Mouse (Mus musculus) ovary, adult 18-20 months (tissue): ENCODE data around the gene Apoa2.

Experiments
- DNase-seq: peaks from one replicate; pipeline ENCODE4 v3.0.0; 2022; ENCODE audit warnings: low spot score, mixed read lengths

Apoa2 gene

DNA sequence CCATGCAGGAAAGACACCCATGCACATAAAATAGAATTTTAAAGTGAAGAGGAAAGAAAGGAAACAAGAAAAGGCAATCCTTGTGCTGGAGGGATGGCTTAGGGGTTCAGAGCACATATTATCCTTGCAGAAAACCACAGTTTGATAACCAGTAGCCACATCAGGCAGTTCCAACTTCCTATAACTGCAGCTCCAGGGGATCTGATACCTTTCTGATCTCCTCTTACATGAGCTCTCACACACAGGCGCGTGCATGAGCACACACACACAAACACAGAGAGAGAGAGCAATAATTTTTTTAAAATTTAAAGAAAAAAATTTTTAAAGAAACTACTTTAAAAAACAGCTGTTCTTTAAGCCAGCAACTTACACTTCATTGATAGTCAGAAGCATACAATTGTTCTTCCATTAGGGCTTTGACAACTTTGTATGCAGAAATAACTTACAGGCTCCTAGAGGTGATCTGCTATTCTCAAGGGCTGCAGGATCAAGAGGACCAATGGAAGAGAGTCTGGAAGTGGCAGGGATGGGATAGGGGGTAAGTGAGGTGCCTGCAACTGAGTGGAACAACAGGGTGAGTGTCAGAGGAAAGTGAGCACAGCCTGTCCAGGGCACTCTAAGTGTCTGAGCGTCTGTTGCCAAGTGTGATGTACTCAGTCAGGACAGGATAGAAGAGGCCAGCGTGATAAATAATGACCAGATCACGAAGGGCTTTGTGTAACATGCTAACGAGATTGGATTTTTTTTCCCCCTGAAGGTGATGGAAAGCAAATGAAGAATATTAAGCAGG is 19.0 kb upstream of the Apoa2 start:
- DNase-seq = no peak

DNA sequence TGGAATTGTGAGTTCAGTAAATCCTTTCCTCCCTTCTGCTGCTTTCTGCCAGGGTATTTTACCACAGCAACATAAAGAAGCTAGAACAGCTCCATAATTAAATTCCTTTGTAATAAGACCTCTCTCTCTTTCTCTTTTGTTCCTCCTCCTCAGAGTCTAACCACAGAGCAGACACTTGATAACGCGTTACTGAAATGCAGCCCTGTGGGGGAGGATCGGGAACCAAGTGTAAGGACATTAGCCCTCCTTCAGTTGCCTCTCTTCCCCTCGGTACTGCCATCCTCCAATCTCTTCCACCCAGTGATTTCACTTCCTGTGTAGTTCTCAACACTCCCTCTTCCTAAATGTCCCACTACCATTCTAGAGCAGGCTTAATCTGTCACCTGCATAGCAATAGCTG is 15.4 kb upstream of the Apoa2 start:
- no peak for DNase-seq

DNA sequence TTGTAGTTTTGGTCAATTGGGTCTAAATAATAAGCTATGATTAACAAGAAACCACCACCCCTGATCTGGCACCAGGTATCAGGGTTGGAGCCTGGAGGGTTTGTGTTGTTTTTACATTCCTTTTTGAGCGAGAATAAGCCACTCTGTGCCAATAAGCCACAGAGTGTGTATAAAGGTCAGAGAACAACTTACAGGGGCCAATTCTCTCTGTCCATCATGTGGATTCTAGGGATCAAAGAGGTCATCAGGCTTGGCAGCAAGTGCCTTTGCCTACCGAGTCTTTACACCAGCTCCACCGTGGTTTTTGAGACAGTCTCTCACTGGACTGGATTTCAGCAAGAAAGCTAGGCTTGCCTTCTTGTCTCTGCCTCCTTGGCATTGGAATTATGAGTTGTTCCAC is 12.0 kb upstream of the Apoa2 start:
- no peak for DNase-seq

DNA sequence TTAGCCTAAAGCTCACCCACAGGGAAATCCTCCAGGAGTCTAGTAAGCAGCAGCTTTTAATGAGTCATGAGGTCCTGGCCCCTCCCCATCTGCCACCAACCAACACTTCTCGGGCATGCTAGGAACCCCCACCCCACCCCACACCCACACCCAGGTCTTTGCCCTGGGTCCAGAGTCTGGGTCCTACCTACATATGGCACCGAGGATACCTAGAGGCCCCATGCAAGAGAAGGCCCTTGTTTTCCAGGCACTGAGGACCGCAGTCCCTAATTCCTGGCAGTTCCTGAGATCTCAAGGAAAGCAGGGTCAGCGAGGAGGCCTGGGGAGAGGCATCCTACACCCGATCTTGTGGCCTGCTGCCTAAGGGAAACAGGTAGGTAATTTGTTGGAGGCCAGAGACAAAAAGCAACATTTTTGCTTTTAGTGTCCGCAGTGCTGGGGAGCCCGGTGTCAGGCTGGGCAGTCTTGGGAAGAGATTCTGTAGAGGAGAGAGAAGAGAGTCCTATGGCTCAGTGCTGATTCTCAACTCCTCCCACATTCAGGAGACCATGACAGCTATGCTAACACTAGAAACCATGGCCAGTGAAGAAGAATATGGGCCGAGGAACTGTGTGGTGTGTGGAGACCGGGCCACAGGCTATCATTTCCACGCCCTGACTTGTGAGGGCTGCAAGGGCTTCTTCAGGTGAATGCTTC is 10.9 kb upstream of the Apoa2 start, which contains the start of gene Nr1i3:
TSS of gene Nr1i3 (plus strand) at position 170 of the 696 bp plus-strand sequence.
- no peak for DNase-seq

DNA sequence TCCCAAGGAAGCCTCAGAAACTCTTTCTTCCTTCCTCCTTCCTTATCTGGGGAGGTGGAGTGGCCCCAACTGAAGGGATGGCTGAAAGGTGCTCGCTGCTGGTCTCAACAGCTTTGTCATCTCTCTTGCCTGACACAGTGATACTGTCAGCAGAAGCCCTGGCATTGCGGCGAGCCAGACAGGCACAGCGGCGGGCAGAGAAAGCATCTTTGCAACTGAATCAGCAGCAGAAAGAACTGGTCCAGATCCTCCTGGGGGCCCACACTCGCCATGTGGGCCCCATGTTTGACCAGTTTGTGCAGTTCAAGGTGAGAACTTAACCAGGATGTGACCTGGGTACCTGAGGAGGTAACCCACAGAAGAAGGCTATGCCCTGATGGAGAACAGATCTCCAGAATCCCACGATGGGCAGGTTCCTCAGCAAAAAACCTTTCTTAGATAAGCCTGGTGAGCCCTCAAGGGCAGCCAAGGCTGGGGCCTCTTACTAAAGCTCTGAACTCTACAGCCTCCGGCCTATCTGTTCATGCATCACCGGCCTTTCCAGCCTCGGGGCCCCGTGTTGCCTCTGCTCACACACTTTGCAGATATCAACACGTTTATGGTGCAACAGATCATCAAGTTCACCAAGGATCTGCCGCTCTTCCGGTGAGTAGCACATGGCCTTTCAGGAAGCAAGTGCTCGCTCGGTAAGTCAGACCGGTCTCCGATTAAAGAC is 8.5 kb upstream of the Apoa2 start:
- DNase-seq = no peak

DNA sequence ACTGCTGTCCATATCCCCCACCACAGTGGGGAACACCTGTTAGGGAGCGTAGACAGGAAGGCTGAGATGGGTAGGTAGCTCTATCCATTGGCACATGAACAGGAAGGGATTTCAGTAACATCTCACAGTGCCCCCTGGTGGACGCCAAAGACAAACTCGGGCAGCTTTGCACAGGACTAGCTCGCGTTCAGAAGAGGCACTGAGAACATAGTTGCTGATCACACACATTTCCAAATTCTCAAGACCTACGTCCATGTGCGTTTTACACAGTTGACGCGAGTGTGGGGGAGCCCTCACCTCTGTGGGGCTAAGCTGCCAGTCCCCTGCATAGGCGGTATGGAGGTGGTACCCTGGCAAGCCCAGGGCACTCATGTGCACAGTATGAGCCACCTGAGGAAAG is 4.0 kb upstream of the Apoa2 start:
- peak; percentile 61 for DNase-seq

DNA sequence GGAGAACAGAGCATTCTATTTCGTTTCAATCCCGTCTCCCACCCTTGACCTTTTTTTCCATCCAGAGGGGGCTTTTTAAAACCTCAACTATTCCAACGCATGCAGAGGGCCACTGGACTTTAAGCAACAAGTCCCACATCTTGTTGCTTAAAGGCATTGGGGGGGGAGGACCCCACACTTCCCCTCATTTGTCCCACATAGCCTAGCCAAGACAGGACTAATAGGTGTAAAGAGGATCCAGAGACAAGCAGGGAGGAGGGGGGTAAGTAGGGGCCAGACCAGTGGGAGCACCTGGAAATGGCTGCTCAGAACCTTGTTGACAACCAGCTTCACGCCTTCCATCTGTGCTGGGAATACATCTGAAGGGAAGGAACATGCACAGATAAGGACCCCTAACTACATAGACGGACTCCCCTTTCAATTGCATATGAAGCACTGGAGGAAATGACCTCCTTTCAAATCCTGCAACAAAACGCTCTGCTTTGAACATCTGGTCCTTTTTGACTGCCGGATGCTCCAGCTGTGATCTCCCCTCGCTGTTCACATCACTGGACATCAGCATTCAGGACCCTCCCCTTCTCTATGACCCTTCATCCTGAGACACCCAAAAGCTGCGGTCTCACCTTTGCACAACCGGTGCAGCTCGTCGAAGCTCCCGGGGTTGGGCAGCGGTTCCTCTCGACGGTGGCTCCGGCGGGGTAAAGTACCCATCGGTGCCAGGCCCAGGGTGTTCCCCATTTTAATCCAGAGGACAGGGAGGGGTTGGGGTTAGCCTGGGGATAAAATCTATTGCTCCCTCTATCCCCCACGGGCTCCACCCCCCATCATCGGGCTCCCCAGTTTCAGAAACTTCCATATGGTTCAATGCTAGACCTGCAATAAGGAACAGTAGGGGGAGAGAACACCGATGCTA is 3.3 kb upstream of the Apoa2 start:
- DNase-seq = no peak

DNA sequence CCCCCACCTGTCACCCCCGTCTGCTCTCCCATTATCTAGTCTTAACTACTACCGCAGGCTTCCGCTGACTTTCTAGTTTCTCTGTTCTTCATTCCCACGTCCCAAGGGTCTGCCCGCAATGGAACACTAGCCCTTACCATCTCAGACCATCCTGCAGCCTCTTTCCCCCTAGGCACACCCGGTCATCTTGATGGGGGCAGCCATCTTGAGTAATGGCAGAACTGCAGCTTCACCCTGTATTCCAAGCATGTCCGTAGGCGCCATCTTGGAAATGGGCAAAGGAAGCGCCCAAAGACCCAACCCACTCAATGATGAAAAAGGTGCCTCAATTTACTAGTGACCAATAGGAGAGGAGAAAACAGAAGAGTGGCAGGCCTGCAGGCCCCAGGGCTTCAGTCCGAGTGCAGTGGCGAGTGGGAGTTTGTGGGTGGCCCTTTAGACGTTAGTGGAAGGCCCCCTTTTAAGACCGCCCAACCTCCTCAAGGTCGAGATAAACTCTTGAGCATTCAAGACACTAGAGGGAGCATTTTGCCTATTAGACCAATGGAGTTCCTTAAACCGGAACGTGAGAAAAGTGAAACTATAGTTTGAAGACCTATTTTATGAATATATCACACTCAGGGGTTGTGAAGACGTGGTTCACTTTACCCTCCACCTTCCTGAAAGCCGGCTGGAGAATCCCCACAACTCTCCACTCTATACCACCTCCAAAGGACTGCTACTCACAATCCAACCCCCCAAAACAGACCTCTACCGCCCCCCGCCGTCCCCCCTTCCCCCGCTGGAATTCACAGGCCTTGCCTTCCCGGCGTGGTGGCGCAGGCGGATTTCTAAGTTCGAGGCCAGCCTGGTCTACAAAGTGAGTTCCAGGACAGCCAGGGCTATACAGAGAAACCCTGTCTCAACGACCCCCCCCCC is 2.4 kb upstream of the Apoa2 start, which contains the start of gene Tomm40l:
TSS of gene Tomm40l (minus strand) at position 277 of the 918 bp plus-strand sequence.
- DNase-seq = peak; percentile 98

DNA sequence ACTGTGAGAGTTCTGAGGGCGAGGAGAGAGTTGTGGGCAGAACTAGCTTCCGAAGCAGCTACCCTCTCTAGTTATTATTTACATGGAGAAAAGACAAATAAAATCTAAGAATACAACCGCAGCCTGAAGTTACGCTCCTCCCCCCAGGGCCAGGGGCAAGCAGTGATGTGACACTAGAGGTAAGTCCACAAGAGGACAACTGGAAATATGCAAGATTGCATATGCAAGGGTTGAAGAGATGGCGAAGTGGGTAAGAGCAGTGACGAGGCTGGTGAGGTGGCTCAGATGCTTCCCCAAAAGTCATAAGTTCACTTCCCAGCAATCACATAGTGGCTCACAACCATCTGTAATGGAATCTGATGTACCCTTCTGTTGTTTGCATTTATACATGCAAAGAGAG is 1.7 kb upstream of the Apoa2 start:
- DNase-seq = no peak

DNA sequence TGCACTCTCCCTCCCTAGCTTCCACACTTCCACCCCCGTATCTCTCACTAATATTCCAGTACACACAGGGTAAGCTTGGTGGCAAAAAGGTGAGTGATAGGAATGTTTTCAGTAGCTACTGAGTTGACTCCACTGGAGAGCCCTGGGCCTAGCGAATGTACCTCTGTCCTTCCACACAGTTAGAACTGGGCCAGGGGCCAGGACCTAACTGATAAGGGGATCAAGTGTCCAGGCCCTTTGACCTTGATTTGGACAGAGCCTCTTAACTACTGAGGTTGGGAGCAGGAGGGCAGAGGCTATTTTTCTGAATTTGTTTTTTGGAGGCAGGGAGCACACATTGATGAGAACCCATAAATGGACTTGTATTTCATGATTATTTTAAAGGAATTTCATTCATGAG is 1.1 kb upstream of the Apoa2 start:
- no peak for DNase-seq

DNA sequence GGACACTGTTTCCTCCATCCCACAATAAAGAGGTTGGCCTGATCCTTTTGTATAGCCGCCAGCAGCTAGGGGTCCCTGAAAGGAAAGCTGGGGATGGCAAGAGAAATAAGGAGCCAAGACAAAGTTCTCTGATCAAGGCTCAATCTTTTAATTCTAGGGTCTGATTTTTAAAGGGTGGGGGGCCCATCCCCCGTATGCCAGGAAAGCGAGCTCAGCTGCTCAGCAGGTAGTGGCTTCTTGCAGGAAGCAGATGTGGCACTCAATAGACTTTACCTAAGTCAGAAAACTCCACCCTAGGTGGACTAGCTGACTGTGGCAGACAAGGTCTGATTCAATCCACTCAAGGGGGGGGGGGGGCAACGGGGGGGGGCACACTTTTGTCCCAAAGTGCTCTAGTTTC is 1.9 kb downstream of the Apoa2 start:
- DNase-seq = no peak

DNA sequence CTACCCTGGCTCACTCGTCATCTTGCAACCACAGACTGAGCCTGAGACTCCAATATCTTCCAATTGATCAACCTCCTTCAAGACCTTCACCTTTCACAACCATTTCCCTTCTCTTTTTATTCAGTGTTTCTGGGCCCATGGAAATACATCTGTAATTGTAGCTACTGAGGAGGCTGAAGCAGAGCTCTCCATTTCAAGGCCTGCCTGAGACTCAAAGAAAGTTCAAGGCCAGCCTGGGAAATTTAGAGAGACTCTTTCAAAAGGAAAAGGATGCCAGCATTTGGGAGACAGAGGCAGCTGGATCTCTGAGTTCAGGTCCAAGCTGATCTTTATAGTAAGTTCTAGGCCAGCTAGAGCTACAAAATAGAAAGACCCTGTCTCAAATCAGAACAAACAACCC is 3.0 kb downstream of the Apoa2 start:
- no peak for DNase-seq

DNA sequence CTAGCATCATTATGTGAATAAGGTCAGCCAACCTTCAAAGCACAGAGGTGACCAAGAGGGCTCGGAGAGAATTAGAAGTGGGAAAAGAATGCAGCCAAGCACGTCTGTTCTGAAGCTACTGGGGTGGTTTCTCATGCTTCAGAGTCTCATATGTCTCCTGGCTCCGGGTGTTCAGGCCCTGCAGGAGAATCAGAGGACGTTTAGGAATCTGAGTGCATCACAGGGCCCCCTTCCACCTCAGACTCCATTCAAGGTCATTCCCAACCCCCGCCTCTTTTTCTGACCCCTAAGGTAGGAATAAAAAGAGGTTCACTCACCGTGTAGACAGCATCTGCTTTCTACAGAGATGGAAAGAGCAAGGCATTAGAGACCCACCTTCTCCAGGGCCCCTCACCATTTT is 4.9 kb downstream of the Apoa2 start:
- no peak for DNase-seq

DNA sequence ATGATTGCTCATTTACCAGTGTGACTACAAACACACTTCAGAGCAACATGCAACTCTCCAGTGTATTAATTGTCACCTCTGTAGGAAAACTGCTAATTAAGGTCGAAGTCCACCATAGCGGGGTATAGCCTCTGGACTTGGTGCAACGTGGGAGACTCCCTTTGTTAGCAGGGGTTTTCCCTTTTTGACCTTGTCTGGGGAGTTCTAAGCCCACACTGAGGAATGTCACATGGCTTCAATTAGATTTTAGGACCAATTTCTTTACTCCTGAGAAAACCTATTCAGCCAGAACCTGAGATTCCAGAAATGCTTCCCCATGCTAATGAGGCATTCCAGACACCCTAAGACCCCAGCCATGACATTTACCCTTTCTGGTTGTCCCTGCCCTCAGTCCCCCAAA is 5.4 kb downstream of the Apoa2 start:
- DNase-seq = no peak

DNA sequence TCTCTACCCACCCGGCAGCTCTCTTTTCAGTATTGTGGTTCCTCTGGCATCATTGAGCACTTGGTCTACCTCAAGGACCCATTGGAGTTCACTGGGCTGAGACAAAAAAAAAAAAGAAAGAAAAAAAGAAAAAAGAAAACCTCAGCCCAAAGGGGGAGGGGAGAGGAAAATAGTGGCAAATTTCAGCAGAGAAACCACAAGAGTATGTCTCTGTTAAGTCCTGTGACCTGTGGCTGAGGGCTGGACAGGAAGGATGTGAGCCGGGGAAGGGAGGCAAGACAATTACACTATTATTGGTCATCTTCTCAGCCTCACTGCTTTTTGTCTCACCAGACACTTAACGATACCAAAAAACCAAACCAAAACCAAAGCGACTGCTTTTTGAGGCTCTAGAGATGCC is 7.0 kb downstream of the Apoa2 start:
- no peak for DNase-seq

DNA sequence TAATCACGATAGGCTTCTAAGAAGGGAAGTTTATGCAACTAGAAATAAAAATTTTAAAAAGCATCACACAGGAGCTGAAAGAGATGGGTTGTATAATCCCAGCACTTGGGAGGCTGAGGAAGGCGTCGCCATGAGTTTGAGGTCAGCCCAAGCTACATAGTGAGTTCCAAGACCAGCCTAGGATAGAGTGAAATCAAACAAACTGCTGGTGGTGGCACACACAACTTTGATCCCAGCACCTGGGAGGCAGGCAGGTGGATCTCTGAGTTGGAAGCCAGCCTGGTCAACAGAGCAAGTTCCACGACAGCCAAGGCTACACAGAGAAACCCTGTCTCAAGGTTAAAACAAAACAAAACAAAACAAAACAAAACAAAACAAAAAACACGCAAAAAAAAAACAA is 7.5 kb downstream of the Apoa2 start:
- no peak for DNase-seq

DNA sequence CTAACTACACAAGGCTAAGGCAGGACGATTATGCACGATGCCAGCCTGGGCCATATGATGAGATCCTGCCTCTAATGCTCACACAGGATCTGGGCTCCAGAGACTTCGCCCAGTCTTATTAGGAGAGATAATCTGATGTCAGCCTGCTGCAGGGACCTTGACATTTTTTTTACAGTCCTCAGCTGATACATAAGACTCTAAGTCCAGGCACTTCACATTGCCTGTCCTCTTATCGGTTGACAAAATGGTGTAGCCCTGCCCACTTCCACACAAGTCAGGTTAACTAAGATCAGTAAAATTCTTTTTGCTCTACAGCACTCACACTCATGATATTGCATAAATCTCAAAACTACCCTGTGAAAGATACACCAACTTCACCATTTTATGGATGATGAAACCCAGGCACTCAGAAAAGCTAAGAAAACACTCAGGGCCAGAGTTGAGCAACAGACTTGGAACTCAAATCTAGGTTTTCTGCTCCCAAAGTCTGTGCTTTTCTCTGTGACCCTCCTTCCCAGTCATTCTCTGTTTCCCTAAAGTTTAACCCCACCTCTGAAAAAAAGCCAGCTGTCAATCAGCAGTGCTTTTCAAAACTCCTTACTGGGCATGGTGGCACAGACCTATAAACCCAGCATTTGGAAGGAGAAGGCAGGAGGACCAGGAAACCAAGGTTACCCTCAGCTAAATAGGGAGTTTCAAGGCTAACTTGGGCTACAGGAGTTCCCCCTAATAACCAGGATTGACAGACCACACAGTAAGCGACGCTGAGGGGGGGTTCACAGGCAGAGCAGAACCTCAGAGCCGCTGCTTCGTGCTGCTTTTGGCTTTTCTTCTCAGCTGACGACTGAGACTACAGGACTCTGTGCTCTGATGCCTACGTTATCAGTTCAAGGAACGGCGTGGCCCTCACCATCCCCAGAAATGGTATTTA is 8.2 kb downstream of the Apoa2 start:
- no peak for DNase-seq

DNA sequence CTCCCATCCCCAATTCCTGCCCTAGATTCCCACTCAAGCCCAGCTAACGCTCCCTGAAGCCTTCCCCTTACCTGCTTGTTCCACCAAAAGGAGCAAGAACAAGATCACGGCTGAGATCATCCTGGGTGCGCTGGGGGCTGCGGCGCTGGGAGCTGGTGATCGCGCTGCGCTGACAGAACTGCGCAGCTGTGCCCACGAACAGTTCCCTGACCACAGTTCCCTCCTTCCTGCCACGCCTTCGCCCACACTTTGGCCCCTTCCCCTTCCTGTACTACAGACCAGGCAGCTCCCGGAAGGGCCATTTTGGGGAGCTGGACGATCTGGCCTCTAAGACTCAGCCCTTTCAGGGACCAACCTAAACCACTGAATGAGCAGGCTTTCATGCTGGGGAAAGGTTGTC is 9.3 kb downstream of the Apoa2 start, which contains the start of gene Fcer1g:
TSS of gene Fcer1g (minus strand) at position 240 of the 400 bp plus-strand sequence.
- no peak for DNase-seq

DNA sequence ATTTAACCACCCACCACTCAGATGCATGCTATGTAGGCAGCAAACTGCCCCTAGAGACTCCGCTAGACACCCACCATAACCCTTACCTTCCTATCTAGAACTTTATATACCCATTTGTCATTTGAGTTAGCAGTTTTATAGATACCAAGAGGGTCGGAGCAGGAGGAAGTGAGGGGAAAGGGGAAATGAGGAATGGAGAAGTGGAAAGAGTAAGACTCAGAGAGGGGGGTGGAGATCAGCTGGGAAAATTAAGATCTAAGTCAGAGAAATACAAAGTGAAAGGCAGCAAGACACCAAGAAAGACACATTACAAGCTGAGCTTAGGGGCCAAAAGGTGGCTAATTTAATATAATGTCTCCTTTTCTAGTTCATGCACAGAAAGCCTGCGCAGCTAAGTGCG is 9.7 kb downstream of the Apoa2 start:
- no peak for DNase-seq

DNA sequence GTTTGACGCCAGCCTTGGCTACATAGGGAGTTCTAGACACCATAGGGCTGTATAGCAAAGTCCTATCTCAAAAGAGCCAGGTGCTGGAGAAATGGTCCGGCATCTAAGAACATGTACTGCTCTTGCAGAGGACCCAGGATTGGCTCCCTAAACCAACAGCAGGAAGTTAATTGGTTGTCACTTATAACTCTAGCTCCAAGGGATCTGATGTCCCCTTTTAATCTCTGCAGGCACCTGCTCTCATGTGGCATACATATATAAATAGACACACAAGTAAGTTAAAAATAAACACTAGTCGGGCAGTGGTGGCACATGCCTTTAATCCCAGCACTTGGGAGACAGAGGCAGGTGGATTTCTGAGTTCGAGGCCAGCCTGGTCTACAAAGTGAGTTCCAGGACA is 10.9 kb downstream of the Apoa2 start:
- no peak for DNase-seq
